Mouse (Mus musculus): ENCODE data around the gene Cdc42se2.

- TF ChIP-seq CTCF (IDR thresholded peaks at IDR 0.05; ENCODE audit: low read depth, low read length) (no peak), POLR2A (IDR thresholded peaks at IDR 0.05; ENCODE audit: extremely low read depth, insufficient read depth, low read length) (no peak)
These were observed 74.6 kb downstream of the Cdc42se2 start for GRCm38 (mm10) chr11:54712849-54713248.
